Mouse (Mus musculus): Measurements from ENCODE around the gene Dpp8.

- TF ChIP-seq POLR2A (IDR thresholded peaks at IDR 0.05; ENCODE audit: insufficient read depth, low read depth, low read length) (no peak), CTCF (IDR thresholded peaks at IDR 0.05; ENCODE audit: insufficient read depth, low read depth, low read length) (peak; percentile 57; the same call in 1 of the 2 replicates)
These were observed 91.4 kb downstream of the Dpp8 start for GRCm38 (mm10) chr9:65123552-65124168.

Data from olfactory bulb, adult 2 months (tissue).